Mouse (Mus musculus) hindbrain, embryonic 10.5 days (tissue): Measurements from ENCODE around the gene Naa11. TPM values are rescaled to one million over a fixed set of nuclear protein-coding genes. Genes with fewer than 3 reads are reported as not detected.

ENCODE experiments used
- DNase-seq: peaks from one replicate; pipeline ENCODE4 v3.0.0-alpha.2; 2017; ENCODE audit warnings: low spot score
- H3K27ac ChIP-seq: fragments of 300-500 bp; sonication (generic); 2 replicates; pipeline ENCODE4 v1.5.1; 2016; ENCODE audit warnings: mild to moderate bottlenecking, moderate library complexity
- H3K27me3 ChIP-seq: fragments of 300-500 bp; sonication (generic); 2 replicates; pipeline ENCODE4 v1.6.1; 2016; ENCODE audit warnings: mild to moderate bottlenecking; ENCODE audit not compliant: poor library complexity, insufficient read depth, severe bottlenecking
- H3K36me3 ChIP-seq: fragments of 300-500 bp; sonication (generic); 2 replicates; pipeline ENCODE4 v1.6.1; 2016; ENCODE audit warnings: mild to moderate bottlenecking, moderate library complexity
- H3K4me1 ChIP-seq: fragments of 300-500 bp; sonication (generic); replicated peaks from 2 replicates; pipeline ENCODE4 v1.6.1; 2016; ENCODE audit warnings: mild to moderate bottlenecking
- H3K4me3 ChIP-seq: fragments of 300-500 bp; sonication (generic); 2 replicates; pipeline ENCODE4 v1.5.1; 2016; ENCODE audit warnings: mild to moderate bottlenecking, moderate library complexity
- H3K9me3 ChIP-seq: fragments of 300-500 bp; sonication (generic); 2 replicates; pipeline ENCODE4 v1.6.1; 2016; ENCODE audit warnings: mild to moderate bottlenecking, moderate library complexity
- WGBS: fragments of 180-500 bp; shearing (Covaris S2); methylation state at CpG from one replicate; pipeline ENCODE4 v1.1.7; 2016; 5-methylcytosine and 5-hydroxymethylcytosine counted together
- polyA plus RNA-seq: library from polyadenylated mRNA; unstranded; fragments of >200 nt; fragmentation: Nextera tagmentation; extraction: Ambion mirVana; gene quantifications from 2 replicates; pipeline ENCODE4 v1.2.1, GENCODE M21; 2016

The Naa11 gene
- polyA plus RNA-seq, 1 experiment from 2014 or later: not detected

GRCm38 (mm10) chr5:97382548-97383222 lies 9.5 kb downstream of the Naa11 start:
- H3K27ac ChIP-seq: 0 out of 2 replicates have a peak overlapping the region, but pooled peaks have one; percentile 35
- no peaks in the 10 kb centered on the region for H3K27me3 ChIP-seq
- DNase-seq: no peak
- WGBS: 79% methylated on average over 14 of the region's 14 CpGs
- no peaks in the 10 kb centered on the region for H3K36me3 ChIP-seq
- no peaks in the 10 kb centered on the region for H3K4me1 ChIP-seq
- H3K9me3 ChIP-seq: no peaks in the 10 kb centered on the region
- H3K4me3 ChIP-seq: no peak overlapping the region

- Histone ChIP-seq H3K4me1 (no peaks in the 10 kb centered on the region), H3K4me3 (no peak overlapping the region), H3K36me3 (no peaks in the 10 kb centered on the region), H3K27me3 (no peaks in the 10 kb centered on the region), H3K9me3 (no peaks in the 10 kb centered on the region), H3K27ac (no peak overlapping the region)
- WGBS: 21% methylated on average over 3 of the region's 3 CpGs
- DNase-seq: no peak
These were observed 12.2 kb downstream of the Naa11 start for GRCm38 (mm10) chr5:97379976-97380375.

- H3K36me3 ChIP-seq: no peaks in the 10 kb centered on the region
- DNase-seq: no peak
- H3K27me3 ChIP-seq: no peaks in the 10 kb centered on the region
- no peaks in the 10 kb centered on the region for H3K4me1 ChIP-seq
- 84% methylated on average over 8 of the region's 8 CpGs for WGBS
- H3K9me3 ChIP-seq: no peaks in the 10 kb centered on the region
- no peak overlapping the region for H3K27ac ChIP-seq
- H3K4me3 ChIP-seq: no peak overlapping the region
These were observed 27.4 kb downstream of the Naa11 start for GRCm38 (mm10) chr5:97364781-97365180.

GRCm38 (mm10) chr5:97364252-97364651 lies 27.9 kb downstream of the Naa11 start:
- no peaks in the 10 kb centered on the region for H3K36me3 ChIP-seq

GRCm38 (mm10) chr5:97362539-97362938 lies 29.6 kb downstream of the Naa11 start:
- 66% methylated on average over 2 of the region's 2 CpGs for WGBS
- no peaks in the 10 kb centered on the region for H3K4me1 ChIP-seq
- no peak overlapping the region for H3K27ac ChIP-seq

More at GRCm38 (mm10) chr5:97364252-97364651, 27.9 kb downstream of the Naa11 start:
- no peaks in the 10 kb centered on the region for H3K4me1 ChIP-seq
- no peak for DNase-seq
- no peak overlapping the region for H3K4me3 ChIP-seq
- no peaks in the 10 kb centered on the region for H3K27me3 ChIP-seq
- no peak overlapping the region for H3K27ac ChIP-seq
- H3K9me3 ChIP-seq: no peaks in the 10 kb centered on the region
- WGBS: 67% methylated on average over 8 of the region's 8 CpGs

GRCm38 (mm10) chr5:97359104-97359503 lies 33.1 kb downstream of the Naa11 start:
- Histone ChIP-seq H3K27ac (no peak overlapping the region), H3K4me1 (no peaks in the 10 kb centered on the region), H3K27me3 (no peaks in the 10 kb centered on the region), H3K36me3 (no peaks in the 10 kb centered on the region), H3K9me3 (0 out of 2 replicates have a peak, but pooled peaks cover 4% of the 10 kb centered on the region), H3K4me3 (no peak overlapping the region)
- DNase-seq: no peak
- WGBS: 85% methylated on average over 4 of the region's 4 CpGs

More at GRCm38 (mm10) chr5:97362539-97362938, 29.6 kb downstream of the Naa11 start:
- DNase-seq: no peak
- H3K4me3 ChIP-seq: no peak overlapping the region
- H3K36me3 ChIP-seq: no peaks in the 10 kb centered on the region
- no peaks in the 10 kb centered on the region for H3K27me3 ChIP-seq
- 0 out of 2 replicates have a peak, but pooled peaks cover 3% of the 10 kb centered on the region for H3K9me3 ChIP-seq

- H3K36me3 ChIP-seq: no peaks in the 10 kb centered on the region
- 0 out of 2 replicates have a peak, but pooled peaks cover 4% of the 10 kb centered on the region for H3K9me3 ChIP-seq
- WGBS: 70% methylated on average over 2 of the region's 2 CpGs
- H3K4me1 ChIP-seq: no peaks in the 10 kb centered on the region
- DNase-seq: no peak
- no peaks in the 10 kb centered on the region for H3K27me3 ChIP-seq
- no peak overlapping the region for H3K27ac ChIP-seq
- no peak overlapping the region for H3K4me3 ChIP-seq
These were observed 36.0 kb downstream of the Naa11 start for GRCm38 (mm10) chr5:97356135-97356534.

- Histone ChIP-seq H3K4me3 (no peak overlapping the region), H3K36me3 (no peaks in the 10 kb centered on the region), H3K27ac (no peak overlapping the region), H3K9me3 (0 out of 2 replicates have a peak, but pooled peaks cover 4% of the 10 kb centered on the region), H3K27me3 (no peaks in the 10 kb centered on the region), H3K4me1 (no peaks in the 10 kb centered on the region)
- WGBS: 94% methylated on average over 2 of the region's 2 CpGs
- no peak for DNase-seq
These were observed 37.0 kb downstream of the Naa11 start for GRCm38 (mm10) chr5:97355152-97355551.

- Histone ChIP-seq H3K27me3 (no peaks in the 10 kb centered on the region), H3K27ac (no peak overlapping the region), H3K4me1 (no peaks in the 10 kb centered on the region), H3K4me3 (no peak overlapping the region), H3K36me3 (no peaks in the 10 kb centered on the region), H3K9me3 (no peaks in the 10 kb centered on the region)
- no peak for DNase-seq
- 87% methylated on average over 2 of the region's 2 CpGs for WGBS
These were observed 43.4 kb downstream of the Naa11 start for GRCm38 (mm10) chr5:97348760-97349159.

- Histone ChIP-seq H3K4me1 (no peaks in the 10 kb centered on the region), H3K36me3 (no peaks in the 10 kb centered on the region), H3K9me3 (no peaks in the 10 kb centered on the region), H3K4me3 (no peak overlapping the region), H3K27me3 (no peaks in the 10 kb centered on the region), H3K27ac (no peak overlapping the region)
- DNase-seq: no peak
- 86% methylated on average over 8 of the region's 8 CpGs for WGBS
These were observed 43.9 kb downstream of the Naa11 start for GRCm38 (mm10) chr5:97348310-97348709.

- 95% methylated on average over 10 of the region's 10 CpGs for whole genome bisulfite sequencing
These were observed 46.4 kb downstream of the Naa11 start for GRCm38 (mm10) chr5:97345732-97346253.

GRCm38 (mm10) chr5:97345129-97345528 lies 47.0 kb downstream of the Naa11 start:
- no peak for DNase-seq
- Histone ChIP-seq H3K4me1 (no peaks in the 10 kb centered on the region), H3K27me3 (no peaks in the 10 kb centered on the region), H3K4me3 (no peak overlapping the region), H3K36me3 (no peaks in the 10 kb centered on the region), H3K27ac (no peak overlapping the region), H3K9me3 (no peaks in the 10 kb centered on the region)

More at GRCm38 (mm10) chr5:97345732-97346253, 46.4 kb downstream of the Naa11 start:
- no peaks in the 10 kb centered on the region for H3K27me3 ChIP-seq
- no peaks in the 10 kb centered on the region for H3K9me3 ChIP-seq
- no peak overlapping the region for H3K4me3 ChIP-seq
- H3K27ac ChIP-seq: no peak overlapping the region
- no peak for DNase-seq
- no peaks in the 10 kb centered on the region for H3K36me3 ChIP-seq
- H3K4me1 ChIP-seq: no peaks in the 10 kb centered on the region

- Histone ChIP-seq H3K9me3 (no peaks in the 10 kb centered on the region), H3K4me1 (no peaks in the 10 kb centered on the region), H3K27ac (no peak overlapping the region), H3K4me3 (no peak overlapping the region), H3K27me3 (no peaks in the 10 kb centered on the region), H3K36me3 (no peaks in the 10 kb centered on the region)
- 82% methylated on average over 3 of the region's 3 CpGs for WGBS
- no peak for DNase-seq
These were observed 48.0 kb downstream of the Naa11 start for GRCm38 (mm10) chr5:97344144-97344543.
